Comparison of ENCODE assay signal across 22 mouse cellular contexts in genomic region chr5:125291387-125291786, GRCm38 (mm10). TPM values are rescaled to one million over a fixed set of nuclear protein-coding genes. Genes with fewer than 3 reads are reported as not detected.
DNase-seq lines count a peak whose midpoint lies in the region; ATAC-seq and TF ChIP-seq lines count a peak whose summit lies in the region.
"Had no signal": no experiment of that assay in that cellular context is flagged by ENCODE, and none has a peak within 500 bp of the region (broad histone marks: within the 10 kb centered on the region; RNA-seq: fewer than 3 reads in every experiment).

No protein-coding gene starts in this region.

- 48% methylated on average over 10 of the region's 10 CpGs for WGBS in intestine, embryonic 15.5 days
- WGBS in intestine, postnatal 0 days = 26% methylated on average over 10 of the region's 10 CpGs
- 39% methylated on average over 10 of the region's 10 CpGs for WGBS in neural tube, embryonic 15.5 days

- DNase-seq in adrenal gland, adult 18-20 months (ENCODE audit: low spot score in 2 of 2) = no peak
- DNase-seq in frontal cortex, adult 2 months (ENCODE audit: extremely low spot score in 1 of 2, low spot score in 1 of 2) = no peak
- DNase-seq: adrenal gland, adult 8-10 months; adrenal gland, postnatal 14 days; adrenal gland, postnatal 36 days; cerebellum, adult 11 months; cerebellum, adult 18-20 months; cerebellum, adult 8-10 months; cerebellum, adult 9-11 months; cerebellum, postnatal 14 days; cerebellum, postnatal 36 days; embryo, embryonic 11 days had no signal

- H3K4me1 ChIP-seq in intestine, embryonic 15.5 days (replicated peaks) = no peaks in the 10 kb centered on the region
- H3K4me1 ChIP-seq in intestine, postnatal 0 days (replicated peaks; ENCODE audit: control insufficient read depth, insufficient read depth, low read length) = no peaks in the 10 kb centered on the region
- H3K4me1 ChIP-seq in neural tube, embryonic 15.5 days = no peaks in the 10 kb centered on the region
- H3K4me1 ChIP-seq: embryonic facial prominence, embryonic 15.5 days; forebrain, embryonic 12.5 days had no signal

- no peaks in the 10 kb centered on the region for H3K9me3 ChIP-seq in intestine, embryonic 15.5 days
- peaks cover 6% of the 10 kb centered on the region; the same call in 1 of the 2 replicates for H3K9me3 ChIP-seq in intestine, postnatal 0 days (ENCODE audit: control insufficient read depth)
- no peaks in the 10 kb centered on the region for H3K9me3 ChIP-seq in neural tube, embryonic 15.5 days (replicated peaks)
- H3K9me3 ChIP-seq: embryonic facial prominence, embryonic 13.5 days; forebrain, embryonic 12.5 days had no signal

- peak; percentile 77 for ATAC-seq in intestine, embryonic 15.5 days
- ATAC-seq in intestine, postnatal 0 days = peak; percentile 68
- ATAC-seq in neural tube, embryonic 15.5 days (ENCODE audit: low FRiP score) = no peak
- ATAC-seq: forebrain, embryonic 14.5 days; forebrain, embryonic 16.5 days had no signal

- H3K9ac ChIP-seq in intestine, embryonic 15.5 days = no peak overlapping the region
- no peak overlapping the region for H3K9ac ChIP-seq in intestine, postnatal 0 days (ENCODE audit: low read depth, low read length)
- H3K9ac ChIP-seq in neural tube, embryonic 15.5 days (replicated peaks) = no peak overlapping the region
- H3K9ac ChIP-seq: embryonic facial prominence, embryonic 13.5 days; embryonic facial prominence, embryonic 15.5 days; forebrain, embryonic 12.5 days had no signal

- H3K4me2 ChIP-seq in intestine, embryonic 15.5 days (replicated peaks) = no peak overlapping the region
- no peak overlapping the region for H3K4me2 ChIP-seq in intestine, postnatal 0 days (replicated peaks; ENCODE audit: low read depth)
- H3K4me2 ChIP-seq in neural tube, embryonic 15.5 days = no peak overlapping the region
- H3K4me2 ChIP-seq: embryonic facial prominence, embryonic 13.5 days; embryonic facial prominence, embryonic 15.5 days; forebrain, embryonic 12.5 days had no signal

- no peak overlapping the region for H3K27ac ChIP-seq in intestine, embryonic 15.5 days
- no peak overlapping the region for H3K27ac ChIP-seq in intestine, postnatal 0 days (ENCODE audit: low read depth, low read length)
- H3K27ac ChIP-seq in neural tube, embryonic 15.5 days (replicated peaks) = no peak overlapping the region
- H3K27ac ChIP-seq: embryonic facial prominence, embryonic 13.5 days; embryonic facial prominence, embryonic 15.5 days; forebrain, embryonic 10.5 days; forebrain, embryonic 12.5 days had no signal

- H3K27me3 ChIP-seq in intestine, embryonic 15.5 days (replicated peaks) = 0 out of 2 replicates have a peak, but pooled peaks cover 3% of the 10 kb centered on the region
- peaks cover 62% of the 10 kb centered on the region for H3K27me3 ChIP-seq in intestine, postnatal 0 days (replicated peaks; ENCODE audit: control insufficient read depth, insufficient read depth, low read length)
- no peaks in the 10 kb centered on the region for H3K27me3 ChIP-seq in neural tube, embryonic 15.5 days (replicated peaks)
- H3K27me3 ChIP-seq: embryonic facial prominence, embryonic 13.5 days; embryonic facial prominence, embryonic 15.5 days; forebrain, embryonic 12.5 days had no signal

- TF ChIP-seq CTCF in intestine, postnatal 0 days (IDR thresholded peaks at IDR 0.05; ENCODE audit: low read depth) = no peak

- H3K4me3 ChIP-seq in intestine, embryonic 15.5 days (replicated peaks) = no peak overlapping the region
- no peak overlapping the region for H3K4me3 ChIP-seq in intestine, postnatal 0 days (ENCODE audit: low read depth, low read length)
- no peak overlapping the region for H3K4me3 ChIP-seq in neural tube, embryonic 15.5 days (replicated peaks)
- H3K4me3 ChIP-seq: embryonic facial prominence, embryonic 13.5 days; embryonic facial prominence, embryonic 15.5 days; erythroblast, embryonic 14.5 days; forebrain, embryonic 10.5 days; forebrain, embryonic 12.5 days had no signal

- H3K36me3 ChIP-seq in intestine, embryonic 15.5 days = peaks cover 5% of the 10 kb centered on the region; the same call in 1 of the 2 replicates
- peaks cover 46% of the 10 kb centered on the region for H3K36me3 ChIP-seq in intestine, postnatal 0 days (ENCODE audit: control insufficient read depth, insufficient read depth)
- H3K36me3 ChIP-seq in neural tube, embryonic 15.5 days = peaks cover 24% of the 10 kb centered on the region

RNA-seq across cellular contexts. Expression of gene Scarb1, which starts 49.5 kb away (rescaled TPM):
- polyA plus RNA-seq in intestine, embryonic 15.5 days (2015; fragmentation: Nextera tagmentation; extraction: Ambion mirVana) = 59.3 and 70.0 TPM in 2 replicates
- polyA plus RNA-seq in intestine, postnatal 0 days (2015; fragmentation: Nextera tagmentation; extraction: Ambion mirVana) = 26.5 TPM in 2 replicates
- total RNA-seq in adrenal gland, adult 18-20 months (2021) = 1,000 to 10,000 TPM; 2,973 to 3,724 TPM
- polyA plus RNA-seq in frontal cortex, adult 2 months (2012; rRNA removed) = 34.1 and 37.7 TPM in 2 replicates
- polyA plus RNA-seq in neural tube, embryonic 15.5 days (2015; fragmentation: Nextera tagmentation; extraction: Ambion mirVana) = 50.5 and 55.5 TPM in 2 replicates
